Mouse (Mus musculus) heart, adult 2 months (tissue): ENCODE results near the gene Spsb2.

Experiments used
- CTCF ChIP-seq: fragments of 200-600 bp; IDR thresholded peaks from 2 replicates; pipeline ENCODE4 v1.8.1; 2022; ENCODE audit warnings: antibody characterized with exemption, mild to moderate bottlenecking, moderate library complexity
- EP300 ChIP-seq: fragments of 200-500 bp; IDR thresholded peaks from 2 replicates; pipeline ENCODE4 v1.6.1; 2011; ENCODE audit warnings: low read depth, low read length, control low read depth; ENCODE audit not compliant: insufficient read depth
- POLR2A ChIP-seq: fragments of 200-500 bp; IDR thresholded peaks from 2 replicates; pipeline ENCODE4 v1.6.1; 2011; ENCODE audit warnings: mild to moderate bottlenecking, low read depth, low read length, control low read depth; ENCODE audit not compliant: insufficient read depth

- TF ChIP-seq CTCF: peak; percentile 96
- TF ChIP-seq POLR2A: peak; percentile 42; the same call in 1 of the 2 replicates
- TF ChIP-seq EP300: 0 out of 2 replicates have a peak, but pooled peaks have one; percentile 5
Measured at GRCm38 (mm10) chr6:124809052-124809774, 752 bp downstream of the Spsb2 start.
